Mouse (Mus musculus) hematopoietic stem cell, adult 5-6 weeks (primary cell): ENCODE results near the gene Nell1. TPM values are rescaled to one million over a fixed set of nuclear protein-coding genes. Genes with fewer than 3 reads are reported as not detected.

Source experiments
- ATAC-seq, 2 experiments: fragments of 125-278 bp in 1 of 2; replicated peaks in 1 of 2; 2 replicates each; pipeline ENCODE4 v1.8.0; 2016 to 2017; ENCODE audit warnings: inconsistent platforms in 2 of 2, mild to moderate bottlenecking in 2 of 2, moderate number of reproducible peaks in 2 of 2, low read depth in 1 of 2, moderate TSS enrichment in 1 of 2; ENCODE audit not compliant: low FRiP score in 2 of 2, poor library complexity in 2 of 2, severe bottlenecking in 2 of 2, insufficient read depth in 1 of 2, low TSS enrichment in 1 of 2
- total RNA-seq: library from RNA; stranded (forward); fragments of 172-1452, 232-1000 nt; gene quantifications from 2 replicates; pipeline ENCODE4 v1.2.3, GENCODE M21; 2017

Gene Nell1
- total RNA-seq, 1 experiment from 2014 or later = not detected

GRCm38 (mm10) chr7:50205268-50205667 lies 230.6 kb downstream of the Nell1 start:
- ATAC-seq = no peak

- no peak for ATAC-seq
Measured at GRCm38 (mm10) chr7:50210678-50211251, 236.1 kb downstream of the Nell1 start.

GRCm38 (mm10) chr7:50221849-50222248 lies 247.2 kb downstream of the Nell1 start:
- ATAC-seq = no peak

GRCm38 (mm10) chr7:50226621-50227020 lies 252.0 kb downstream of the Nell1 start:
- no peak for ATAC-seq

GRCm38 (mm10) chr7:50228273-50228672 lies 253.6 kb downstream of the Nell1 start:
- ATAC-seq = no peak

- ATAC-seq = no peak
Measured at GRCm38 (mm10) chr7:50241213-50241612, 266.5 kb downstream of the Nell1 start.

GRCm38 (mm10) chr7:50241634-50242273 lies 267.1 kb downstream of the Nell1 start:
- ATAC-seq = no peak

- no peak for ATAC-seq
Measured at GRCm38 (mm10) chr7:50253166-50253565, 278.5 kb downstream of the Nell1 start.

- ATAC-seq = no peak
Measured at GRCm38 (mm10) chr7:50260016-50260415, 285.4 kb downstream of the Nell1 start.

GRCm38 (mm10) chr7:50295508-50295907 lies 320.8 kb downstream of the Nell1 start:
- ATAC-seq = no peak

GRCm38 (mm10) chr7:50338226-50338625 lies 363.6 kb downstream of the Nell1 start:
- ATAC-seq = no peak

- ATAC-seq = no peak
Measured at GRCm38 (mm10) chr7:50338757-50339156, 364.1 kb downstream of the Nell1 start.

GRCm38 (mm10) chr7:50351564-50351963 lies 376.9 kb downstream of the Nell1 start:
- no peak for ATAC-seq

GRCm38 (mm10) chr7:50357213-50357612 lies 382.5 kb downstream of the Nell1 start:
- no peak for ATAC-seq

- ATAC-seq = no peak
Measured at GRCm38 (mm10) chr7:50362039-50362438, 387.4 kb downstream of the Nell1 start.

GRCm38 (mm10) chr7:50374876-50375275 lies 400.2 kb downstream of the Nell1 start:
- ATAC-seq = no peak

GRCm38 (mm10) chr7:50410421-50410820 lies 435.8 kb downstream of the Nell1 start:
- ATAC-seq = no peak

- no peak for ATAC-seq
Measured at GRCm38 (mm10) chr7:50419976-50420375, 445.3 kb downstream of the Nell1 start.
